Mouse (Mus musculus): Measurements from ENCODE around the gene Stag2.

Stag2 gene

DNA sequence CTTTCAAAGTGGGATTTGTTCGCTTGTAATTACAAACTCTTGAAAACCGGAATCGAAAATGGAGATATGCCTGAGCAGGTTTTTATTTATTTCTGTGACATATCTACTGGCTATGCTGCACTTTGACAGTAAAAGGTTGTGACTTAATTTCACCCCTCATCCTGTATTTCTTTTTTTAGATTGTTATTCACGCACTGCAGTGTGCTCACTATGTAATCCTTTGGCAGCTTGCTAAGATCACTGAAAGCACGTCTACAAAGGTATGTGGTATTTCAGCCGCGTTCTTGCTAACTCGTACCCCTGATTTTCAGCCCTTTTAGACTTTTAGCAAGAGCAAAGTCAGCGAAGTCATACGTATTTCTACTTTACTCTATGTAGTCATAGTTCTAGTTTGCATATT, 101.2 kb downstream of the Stag2 start:
- DNase-seq: no peak

DNA sequence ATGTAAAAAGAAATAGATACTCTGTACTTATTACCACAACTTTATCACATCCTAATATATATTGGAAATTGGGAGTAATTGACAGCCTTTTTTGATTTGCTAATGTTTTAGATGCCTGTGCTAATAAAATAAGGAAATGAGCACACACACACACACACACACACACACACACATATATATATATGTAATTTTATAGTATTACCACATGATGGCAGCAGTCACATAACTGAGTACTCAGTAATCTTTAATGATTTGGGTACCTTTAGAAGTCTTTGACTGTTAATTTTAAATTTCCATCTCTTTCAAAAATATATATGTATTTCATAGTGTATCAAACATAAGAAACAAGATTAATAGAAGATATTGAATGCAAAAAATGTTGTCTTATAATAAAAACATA, 123.6 kb downstream of the Stag2 start:
- no peak for DNase-seq

DNA sequence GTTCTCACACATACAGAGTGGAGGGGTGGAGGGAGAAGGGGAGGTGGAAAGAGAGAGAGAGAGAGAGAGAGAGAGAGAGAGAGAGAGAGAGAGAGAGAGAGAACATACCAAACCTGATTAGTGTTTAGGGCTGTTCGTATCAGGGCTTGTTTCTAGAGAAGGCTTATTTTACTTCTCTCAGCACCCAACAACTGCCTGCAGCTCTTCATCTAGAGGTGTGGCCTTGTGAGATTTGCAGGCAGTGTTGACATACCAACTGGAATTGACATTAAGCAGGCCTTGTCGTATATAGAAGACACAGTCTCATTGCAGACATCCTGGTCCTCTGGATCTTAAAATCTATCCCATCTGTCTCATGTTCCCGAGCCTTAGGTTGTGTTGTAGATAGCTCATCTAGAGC, 141.1 kb downstream of the Stag2 start:
- DNase-seq: no peak

DNA sequence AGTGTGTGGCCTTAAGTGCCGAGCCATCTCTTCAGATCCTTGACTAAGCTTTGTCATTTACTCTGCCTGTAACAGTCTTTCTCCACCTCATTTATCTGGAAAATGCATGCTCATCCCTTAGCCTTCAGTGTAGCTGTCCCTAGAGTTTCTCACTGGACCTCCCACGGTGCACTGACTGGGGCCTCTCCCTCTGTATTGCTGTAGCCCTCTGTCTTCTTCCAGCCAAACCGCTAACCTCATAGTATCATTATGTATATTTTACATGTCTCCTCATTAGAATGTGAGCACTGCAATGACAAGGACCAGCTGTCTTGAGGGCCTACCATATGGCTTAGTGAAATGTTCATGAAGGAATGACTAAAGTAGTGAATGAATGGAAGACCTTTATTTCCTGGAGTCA, 166.1 kb downstream of the Stag2 start:
- no peak for DNase-seq

DNA sequence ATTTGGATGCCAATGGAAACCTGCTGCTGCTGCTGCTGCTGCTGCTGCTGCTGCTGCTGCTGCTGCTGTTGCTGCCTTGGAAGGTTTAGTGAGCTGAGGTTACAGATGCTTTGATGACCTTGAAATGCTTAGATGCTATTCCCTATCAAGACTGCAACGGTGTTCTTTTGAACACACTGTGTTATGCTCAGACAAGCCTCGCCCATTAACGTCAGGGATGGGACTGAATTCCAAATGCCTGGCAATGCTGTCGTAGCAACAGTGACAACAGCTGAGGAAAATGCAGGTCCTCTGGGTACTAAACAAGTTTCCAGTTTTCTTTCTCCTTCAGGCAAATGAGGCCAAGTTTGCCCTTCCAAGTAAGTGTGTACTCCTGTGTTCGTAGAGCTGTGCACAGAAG, 171.3 kb downstream of the Stag2 start:
- no peak for DNase-seq

DNA sequence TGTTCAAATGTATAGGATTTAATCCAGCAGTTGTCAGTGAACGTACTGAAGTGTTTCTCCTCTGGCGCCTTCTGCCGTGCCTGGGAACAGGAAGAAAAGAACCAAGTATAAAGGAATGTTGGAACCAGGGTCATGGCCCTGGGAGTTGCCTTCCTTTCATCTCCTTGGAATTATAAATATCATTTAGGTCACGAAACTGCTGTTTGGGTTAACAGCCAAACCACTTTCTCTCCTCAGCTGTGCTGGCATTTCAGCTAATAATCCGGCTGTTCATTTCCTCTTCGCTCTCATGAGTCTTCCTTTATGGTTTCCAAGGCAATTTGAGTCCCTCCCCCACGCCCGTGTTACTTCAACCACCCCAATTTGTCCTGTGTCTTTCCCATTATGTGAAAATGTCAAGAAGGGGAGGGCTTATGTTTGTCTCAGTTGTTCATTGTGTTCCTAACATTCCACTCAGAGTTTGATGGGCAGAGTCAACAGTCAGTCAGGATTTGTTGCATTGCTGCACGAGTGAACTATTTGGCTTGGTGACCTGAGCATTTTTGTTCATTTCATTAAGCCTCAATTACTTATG, 172.2 kb downstream of the Stag2 start:
- DNase-seq: no peak

DNA sequence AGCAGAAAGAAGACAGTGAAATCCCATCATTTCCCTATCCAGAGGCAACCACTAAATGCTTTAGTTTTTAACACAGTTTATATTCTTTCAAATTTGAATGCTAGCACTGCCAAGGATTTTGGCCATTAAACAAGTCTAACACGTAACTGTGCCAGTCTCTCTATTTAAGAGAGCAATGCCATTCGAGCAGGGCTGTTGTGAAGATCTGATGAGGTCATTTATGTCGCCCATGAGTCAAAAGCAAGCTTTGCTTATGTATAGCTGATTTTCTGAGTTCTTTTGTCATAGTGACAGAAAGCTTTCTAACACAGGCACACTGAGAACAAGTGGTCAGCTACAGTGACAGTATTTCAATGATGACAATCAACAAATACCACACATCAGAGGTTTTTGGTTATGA, 175.7 kb downstream of the Stag2 start:
- no peak for DNase-seq

All from thymus, adult 18-20 months (tissue).